Mouse (Mus musculus) testis, adult 10 weeks (tissue): Measurements from ENCODE around the gene Olfr1094. TPM values are rescaled to one million over a fixed set of nuclear protein-coding genes. Genes with fewer than 3 reads are reported as not detected.

ENCODE experiments used
- polyA plus RNA-seq: library from polyadenylated mRNA; stranded (reverse); fragments of 350-450 nt; fragmentation: Illumina TruSeq; extraction: RNeasy Lipid Tissue Mini Kit (QIAGEN cat#74804); gene quantifications from one replicate; pipeline ENCODE4 v1.2.3, GENCODE M21; 2014; ENCODE audit warnings: low read depth, low replicate concordance

Gene Olfr1094
- not detected for polyA plus RNA-seq

DNA sequence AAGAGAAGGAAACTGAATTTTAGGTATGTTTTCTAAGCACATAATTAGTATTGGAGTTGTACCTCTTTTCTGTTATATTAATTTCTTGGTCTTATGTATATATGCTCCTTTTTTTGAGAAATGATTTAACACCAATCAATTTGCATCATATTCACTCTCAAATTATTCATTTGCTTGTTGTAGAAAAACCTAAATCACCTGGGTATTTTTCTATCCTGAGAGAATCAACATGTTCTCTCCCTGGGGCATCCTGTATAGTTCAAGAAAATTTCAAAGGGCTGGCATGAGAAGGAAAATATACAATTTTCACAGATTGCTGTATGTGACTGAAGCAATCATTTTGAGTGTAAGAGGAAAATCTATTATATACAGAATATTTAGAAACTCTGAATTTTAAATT is at the start of gene Olfr1094:
TSS of gene Olfr1094 (plus strand) at position 301 of the 400 bp plus-strand sequence.

DNA sequence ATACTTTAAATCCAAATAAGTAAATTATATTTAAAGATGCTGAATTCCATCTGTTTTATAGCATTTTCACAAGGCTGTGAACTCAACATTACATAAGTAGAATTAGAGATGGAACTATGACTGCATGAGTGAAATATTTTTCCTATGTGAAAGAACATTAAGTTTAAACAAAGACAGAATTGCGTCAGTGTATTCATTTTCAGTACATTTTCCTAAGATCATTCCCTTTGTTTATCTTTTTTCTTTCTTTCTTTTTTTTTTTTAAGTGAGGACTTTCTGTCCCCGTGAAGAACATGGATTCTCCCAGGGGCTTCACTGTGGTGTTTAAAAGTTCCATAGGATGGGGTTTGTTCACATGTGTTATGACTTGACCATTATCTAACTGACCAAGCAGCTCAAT is 42.3 kb upstream of the Olfr1094 start, which contains the start of gene Olfr1093:
TSS of gene Olfr1093 (plus strand) at position 301 of the 400 bp plus-strand sequence.

DNA sequence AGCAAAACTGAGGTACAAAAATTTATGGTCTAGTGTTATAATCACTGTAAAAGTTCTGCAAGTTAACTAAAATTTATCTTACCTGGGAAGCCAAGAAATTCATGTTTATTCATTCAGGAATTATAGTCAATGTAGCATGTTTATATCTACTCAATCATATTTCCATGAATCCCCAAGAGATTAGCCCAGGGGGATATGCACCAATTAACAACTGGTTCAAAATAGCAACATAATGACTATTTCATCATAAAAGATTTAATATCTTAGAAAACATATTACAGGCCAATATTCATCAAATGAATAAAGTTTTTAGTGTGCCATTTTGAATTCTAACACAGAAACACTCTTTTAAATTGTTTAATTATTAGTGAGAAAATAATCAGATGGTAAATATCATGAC is 14.5 kb upstream of the Olfr1094 start, which contains the start of gene Olfr141:
TSS of gene Olfr141 (minus strand) at position 101 of the 400 bp plus-strand sequence.

DNA sequence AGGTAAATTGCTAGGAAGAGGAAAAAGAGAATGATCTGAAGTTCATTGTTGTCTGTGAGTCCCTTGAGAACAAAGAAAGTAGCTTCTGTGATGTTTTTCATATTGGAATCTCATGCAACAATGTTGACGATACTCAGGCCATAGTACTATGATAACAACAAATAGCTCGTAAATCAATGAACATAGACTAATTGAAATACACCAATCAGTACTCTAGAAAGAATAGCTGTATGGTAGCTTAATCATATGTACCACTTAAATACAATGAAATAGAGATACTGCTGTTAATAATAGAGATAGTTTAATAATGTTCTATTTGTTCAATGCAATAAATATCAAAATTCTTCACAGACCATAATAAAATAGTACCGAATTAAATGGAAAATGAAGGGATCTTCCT is 27.1 kb downstream of the Olfr1094 start, which contains the start of gene Olfr1095:
TSS of gene Olfr1095 (minus strand) at position 101 of the 400 bp plus-strand sequence.

DNA sequence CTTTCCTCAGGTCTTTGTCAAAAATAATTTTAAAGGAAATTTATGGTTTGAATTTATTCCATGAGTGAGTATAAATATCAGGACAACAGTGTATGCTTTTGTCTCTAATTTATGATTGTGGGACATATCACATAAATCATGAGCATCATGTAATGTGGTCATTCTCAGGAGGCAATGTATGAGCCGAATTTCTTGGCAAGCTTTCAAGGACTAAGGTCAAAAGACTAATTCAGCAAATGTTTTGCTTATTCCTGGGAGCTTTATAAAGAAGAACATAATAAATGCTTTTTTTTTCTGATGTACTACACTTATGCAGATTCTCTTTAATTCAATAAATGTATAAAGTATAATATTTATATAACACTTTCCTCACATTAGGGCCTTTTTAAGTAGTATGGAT is 50.2 kb downstream of the Olfr1094 start, which contains the start of gene Gm13723:
TSS of gene Gm13723 (minus strand) at position 101 of the 400 bp plus-strand sequence.

Other genes with a start within 250 kb of the Olfr1094 start
- not detected for gene Olfr1082, start 225.7 kb upstream of the Olfr1094 start, polyA plus RNA-seq
- gene Olfr1084, start 184.9 kb upstream of the Olfr1094 start, polyA plus RNA-seq = not detected
- not detected for gene Olfr1085, start 162.6 kb upstream of the Olfr1094 start, polyA plus RNA-seq
- not detected for gene Olfr1086, start 144.6 kb upstream of the Olfr1094 start, polyA plus RNA-seq
- not detected for gene Olfr1087, start 126.3 kb upstream of the Olfr1094 start, polyA plus RNA-seq
- not detected for gene Olfr1089, start 91.0 kb upstream of the Olfr1094 start, polyA plus RNA-seq
- gene Olfr1090, start 65.7 kb upstream of the Olfr1094 start, polyA plus RNA-seq = not detected
- gene Olfr1093, start 42.2 kb upstream of the Olfr1094 start, polyA plus RNA-seq = not detected
- not detected for gene Olfr141, start 14.6 kb upstream of the Olfr1094 start, polyA plus RNA-seq
- not detected for gene Olfr1095, start 27.0 kb downstream of the Olfr1094 start, polyA plus RNA-seq
- gene Gm13723, start 50.1 kb downstream of the Olfr1094 start, polyA plus RNA-seq = not detected
- not detected for gene Olfr1097, start 67.6 kb downstream of the Olfr1094 start, polyA plus RNA-seq
- not detected for gene Olfr1098, start 99.9 kb downstream of the Olfr1094 start, polyA plus RNA-seq
- not detected for gene Olfr1099, start 136.0 kb downstream of the Olfr1094 start, polyA plus RNA-seq
- not detected for gene Olfr1100, start 155.3 kb downstream of the Olfr1094 start, polyA plus RNA-seq
- not detected for gene Olfr1101, start 166.6 kb downstream of the Olfr1094 start, polyA plus RNA-seq
- gene Olfr1102, start 173.7 kb downstream of the Olfr1094 start, polyA plus RNA-seq = not detected
- gene Olfr1104, start 202.4 kb downstream of the Olfr1094 start, polyA plus RNA-seq = not detected
- not detected for gene Olfr1105, start 211.9 kb downstream of the Olfr1094 start, polyA plus RNA-seq
- not detected for gene Olfr1106, start 227.6 kb downstream of the Olfr1094 start, polyA plus RNA-seq